Mouse (Mus musculus): ENCODE measurements around the gene Zfp423. TPM values are rescaled to one million over a fixed set of nuclear protein-coding genes. Genes with fewer than 3 reads are reported as not detected.

Gene Zfp423
- polyA plus RNA-seq, 1 experiment from 2014 or later = 7.0 TPM

DNA sequence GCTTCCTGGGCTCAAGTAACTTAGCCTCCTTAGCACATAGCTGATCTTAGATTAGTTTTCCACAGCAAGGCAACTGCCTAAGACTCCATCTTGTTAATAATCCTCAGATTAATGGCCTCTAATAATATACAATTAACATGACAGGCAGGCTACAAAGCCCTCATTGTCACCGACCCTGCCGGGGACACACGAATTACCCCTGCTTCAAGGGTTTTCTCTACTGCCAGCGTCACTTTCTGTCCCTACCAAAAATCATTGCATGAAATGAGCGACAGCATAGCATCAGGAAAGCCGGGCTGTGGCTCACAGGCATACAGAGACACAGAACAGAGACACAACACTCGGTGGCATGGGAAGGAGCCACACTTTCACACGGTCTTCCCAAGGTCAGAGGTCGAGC lies 262.3 kb downstream of the Zfp423 start:
- 66% methylated on average over 9 of the region's 9 CpGs for WGBS
- no peaks in the 10 kb centered on the region for H3K27me3 ChIP-seq (ENCODE audit: control insufficient read depth, insufficient read depth, low read length)
- no peak overlapping the region for H3K4me2 ChIP-seq (ENCODE audit: low read depth, low read length)
- H3K4me1 ChIP-seq (ENCODE audit: control insufficient read depth, insufficient read depth, low read length) = peaks cover 7% of the 10 kb centered on the region; the same call in 1 of the 2 replicates
- H3K27ac ChIP-seq (ENCODE audit: low read length) = no peak overlapping the region
- no peaks in the 10 kb centered on the region for H3K36me3 ChIP-seq (ENCODE audit: control insufficient read depth, insufficient read depth, low read length)
- H3K9me3 ChIP-seq (replicated peaks; ENCODE audit: control insufficient read depth, low read length) = no peaks in the 10 kb centered on the region
- ATAC-seq (ENCODE audit: insufficient read depth, low FRiP score) = no peak
- no peak overlapping the region for H3K4me3 ChIP-seq (replicated peaks; ENCODE audit: low read length)
- H3K9ac ChIP-seq (ENCODE audit: low read length) = no peak overlapping the region

DNA sequence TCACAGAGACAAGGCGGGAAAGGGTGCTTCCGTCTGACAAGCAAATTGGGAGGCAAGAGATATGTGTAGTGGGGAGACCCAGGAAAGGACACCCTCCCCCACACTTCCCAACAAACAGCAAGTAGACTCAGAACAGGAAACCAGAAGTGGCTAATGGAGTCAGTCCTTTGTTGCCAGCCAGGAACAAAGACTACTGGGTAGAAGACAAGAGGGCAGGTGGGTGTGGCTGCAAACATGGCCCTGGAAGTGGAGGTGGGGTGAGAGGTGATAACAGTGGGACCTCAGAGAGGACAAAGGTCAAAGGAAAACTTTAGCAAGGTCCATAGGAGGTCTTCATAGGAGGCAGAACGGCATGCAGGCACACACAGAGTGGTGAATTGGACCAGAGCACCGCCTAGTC lies 265.7 kb downstream of the Zfp423 start:
- no peak overlapping the region for H3K9ac ChIP-seq (ENCODE audit: low read length)
- WGBS = 67% methylated on average over 4 of the region's 4 CpGs
- H3K36me3 ChIP-seq (ENCODE audit: control insufficient read depth, insufficient read depth, low read length) = no peaks in the 10 kb centered on the region
- H3K27me3 ChIP-seq (ENCODE audit: control insufficient read depth, insufficient read depth, low read length) = no peaks in the 10 kb centered on the region
- no peak for ATAC-seq (ENCODE audit: insufficient read depth, low FRiP score)
- no peak overlapping the region for H3K4me2 ChIP-seq (ENCODE audit: low read depth, low read length)
- H3K4me1 ChIP-seq (ENCODE audit: control insufficient read depth, insufficient read depth, low read length) = peaks cover 9% of the 10 kb centered on the region; the same call in 1 of the 2 replicates
- H3K9me3 ChIP-seq (replicated peaks; ENCODE audit: control insufficient read depth, low read length) = no peaks in the 10 kb centered on the region
- no peak overlapping the region for H3K27ac ChIP-seq (ENCODE audit: low read length)
- H3K4me3 ChIP-seq (replicated peaks; ENCODE audit: low read length) = no peak overlapping the region

DNA sequence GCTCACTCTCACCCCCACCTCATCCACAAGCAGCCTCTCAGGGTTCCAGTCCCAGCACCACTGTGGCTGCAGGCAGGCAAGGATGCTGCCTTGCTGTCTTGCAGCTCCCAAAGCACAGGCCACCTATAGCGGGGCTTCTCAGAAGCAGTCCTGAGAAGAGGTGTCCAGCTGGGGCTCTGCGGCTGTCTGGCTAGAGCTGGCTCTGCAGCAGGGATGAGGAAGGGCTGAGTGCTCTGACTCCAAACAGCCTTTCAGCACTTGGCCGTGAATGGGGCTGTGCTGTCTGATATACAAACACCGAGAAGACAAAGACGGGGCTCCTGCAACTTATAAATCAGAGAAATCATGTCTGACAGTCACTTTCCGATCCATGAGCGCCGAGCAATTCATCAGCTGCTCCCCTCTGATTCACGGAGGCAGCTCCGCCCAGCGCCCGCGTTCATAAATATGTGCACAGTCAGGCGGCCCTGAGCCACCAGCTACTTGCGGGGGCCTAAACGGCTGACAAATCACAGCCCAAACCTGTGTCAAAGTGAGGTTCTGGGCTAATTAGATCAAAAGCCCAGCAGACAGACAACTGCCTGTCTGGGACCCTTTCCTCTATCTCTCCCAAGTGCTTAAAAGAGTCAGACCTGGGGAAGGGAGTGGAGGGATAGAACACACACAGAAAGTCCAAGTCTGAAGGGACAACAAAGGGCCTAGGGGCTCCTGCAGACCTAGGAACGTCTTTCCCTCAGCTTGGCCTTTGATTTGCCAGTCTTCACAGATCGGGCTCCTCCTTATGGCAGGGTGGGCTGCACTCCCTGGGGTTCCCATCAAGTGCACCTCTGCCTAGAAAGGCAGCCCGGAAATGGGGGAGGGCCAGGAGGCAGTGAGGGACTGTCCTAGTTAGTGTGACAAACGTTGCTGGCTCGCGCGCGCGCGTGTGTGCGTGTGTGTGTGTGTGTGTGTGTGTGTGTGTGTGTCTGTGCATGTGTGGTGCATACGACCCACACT lies 269.0 kb downstream of the Zfp423 start:
- no peak for ATAC-seq (ENCODE audit: insufficient read depth, low FRiP score)
- H3K4me1 ChIP-seq (ENCODE audit: control insufficient read depth, insufficient read depth, low read length) = peaks cover 14% of the 10 kb centered on the region; the same call in 1 of the 2 replicates
- H3K27me3 ChIP-seq (ENCODE audit: control insufficient read depth, insufficient read depth, low read length) = no peaks in the 10 kb centered on the region
- H3K27ac ChIP-seq (ENCODE audit: low read length) = no peak overlapping the region
- H3K36me3 ChIP-seq (ENCODE audit: control insufficient read depth, insufficient read depth, low read length) = no peaks in the 10 kb centered on the region
- H3K4me3 ChIP-seq (replicated peaks; ENCODE audit: low read length) = 0 out of 2 replicates have a peak overlapping the region, but pooled peaks have one; percentile 17
- no peaks in the 10 kb centered on the region for H3K9me3 ChIP-seq (replicated peaks; ENCODE audit: control insufficient read depth, low read length)
- H3K9ac ChIP-seq (ENCODE audit: low read length) = peak overlapping the region; percentile 54
- H3K4me2 ChIP-seq (ENCODE audit: low read depth, low read length) = peak overlapping the region; percentile 43; the same call in 1 of the 2 replicates
- WGBS = 14% methylated on average over 21 of the region's 28 CpGs

DNA sequence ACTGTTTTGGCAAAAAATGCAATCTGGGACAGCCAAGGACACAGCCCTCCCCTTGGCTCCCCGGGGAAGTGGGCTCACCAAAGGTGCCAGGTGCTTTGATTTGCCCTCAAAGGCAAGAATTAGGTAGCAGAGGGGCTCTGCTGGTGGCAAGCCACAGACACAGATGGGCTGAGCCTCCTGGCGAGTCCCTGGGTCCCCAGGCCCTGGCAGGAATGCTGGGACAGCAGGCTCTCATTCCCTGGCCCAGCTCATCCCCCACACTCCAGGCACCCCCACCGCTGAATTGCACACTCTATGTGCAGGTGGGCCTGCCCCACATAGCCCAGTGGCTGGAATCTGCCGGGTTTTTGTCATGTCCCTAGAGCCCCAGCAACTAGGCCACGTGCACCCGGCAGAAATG lies 270.2 kb downstream of the Zfp423 start:
- Histone ChIP-seq H3K27me3 (ENCODE audit: control insufficient read depth, insufficient read depth, low read length) (no peaks in the 10 kb centered on the region), H3K9ac (ENCODE audit: low read length) (no peak overlapping the region), H3K36me3 (ENCODE audit: control insufficient read depth, insufficient read depth, low read length) (no peaks in the 10 kb centered on the region), H3K27ac (ENCODE audit: low read length) (no peak overlapping the region), H3K4me2 (ENCODE audit: low read depth, low read length) (no peak overlapping the region), H3K9me3 (replicated peaks; ENCODE audit: control insufficient read depth, low read length) (no peaks in the 10 kb centered on the region), H3K4me3 (replicated peaks; ENCODE audit: low read length) (no peak overlapping the region), H3K4me1 (ENCODE audit: control insufficient read depth, insufficient read depth, low read length) (peaks cover 14% of the 10 kb centered on the region; the same call in 1 of the 2 replicates)
- ATAC-seq (ENCODE audit: insufficient read depth, low FRiP score) = no peak
- 72% methylated on average over 6 of the region's 6 CpGs for WGBS

DNA sequence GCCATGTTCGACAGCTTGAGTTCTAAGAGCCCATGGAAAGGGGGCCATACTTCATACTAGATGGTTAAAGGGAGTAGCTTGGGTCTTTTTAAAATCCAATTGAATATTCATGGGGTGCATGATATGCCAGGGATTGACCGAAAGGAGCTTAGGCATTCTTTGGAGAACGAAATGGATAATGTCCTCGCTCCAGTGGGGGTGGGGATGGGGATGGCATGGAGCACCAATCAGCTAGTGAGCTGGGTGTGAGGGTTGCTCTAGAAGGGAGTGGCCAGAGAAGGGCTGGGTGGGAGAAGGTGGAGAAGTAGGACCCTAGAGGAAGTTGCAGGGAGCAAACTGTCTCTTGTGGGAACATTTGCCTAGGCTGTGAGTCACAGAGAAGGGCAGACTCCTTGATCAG lies 271.0 kb downstream of the Zfp423 start:
- 68% methylated on average over 4 of the region's 4 CpGs for WGBS

DNA sequence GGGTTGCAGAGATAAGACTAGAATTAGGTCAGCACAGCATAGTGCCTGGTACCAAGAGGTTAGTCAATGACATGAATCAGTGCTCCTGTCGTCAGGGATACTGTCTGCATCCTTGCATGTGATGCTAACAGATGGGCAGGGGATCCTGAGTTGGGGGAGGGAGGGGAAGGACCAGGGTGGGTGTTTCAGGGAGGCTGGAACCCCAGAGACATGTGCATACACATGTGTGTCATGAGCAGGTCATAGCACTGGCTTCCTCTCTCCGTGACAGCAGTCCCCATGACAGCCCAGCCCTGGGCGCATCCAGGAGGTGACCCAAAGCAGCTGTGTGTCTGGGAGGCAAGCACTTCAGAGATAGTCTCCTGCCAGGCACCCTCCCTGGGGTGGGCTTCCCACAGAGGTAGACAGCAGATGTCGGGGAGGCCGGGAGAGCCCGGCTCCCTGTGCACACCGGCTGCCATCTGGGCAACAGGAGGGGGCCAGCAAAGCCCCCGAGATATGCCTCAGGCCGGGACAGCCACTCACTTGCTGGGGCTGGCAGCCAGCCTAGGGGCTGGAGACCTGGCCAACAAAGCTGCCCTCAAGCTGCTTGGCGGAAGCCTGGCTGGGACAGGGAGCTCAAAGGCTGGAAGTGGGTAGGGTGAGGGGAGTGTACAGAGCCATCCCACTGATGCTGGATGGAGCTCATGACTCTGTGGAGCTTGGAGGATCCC lies 272.3 kb downstream of the Zfp423 start:
- ATAC-seq (ENCODE audit: insufficient read depth, low FRiP score) = no peak
- Histone ChIP-seq H3K9me3 (replicated peaks; ENCODE audit: control insufficient read depth, low read length) (no peaks in the 10 kb centered on the region), H3K4me3 (replicated peaks; ENCODE audit: low read length) (no peak overlapping the region), H3K27me3 (ENCODE audit: control insufficient read depth, insufficient read depth, low read length) (no peaks in the 10 kb centered on the region), H3K4me2 (ENCODE audit: low read depth, low read length) (no peak overlapping the region), H3K27ac (ENCODE audit: low read length) (no peak overlapping the region), H3K36me3 (ENCODE audit: control insufficient read depth, insufficient read depth, low read length) (no peaks in the 10 kb centered on the region), H3K9ac (ENCODE audit: low read length) (no peak overlapping the region), H3K4me1 (ENCODE audit: control insufficient read depth, insufficient read depth, low read length) (peaks cover 14% of the 10 kb centered on the region; the same call in 1 of the 2 replicates)
- WGBS = 66% methylated on average over 10 of the region's 10 CpGs

More for the DNA sequence above, 271.0 kb downstream of the Zfp423 start:
- Histone ChIP-seq H3K27ac (ENCODE audit: low read length) (no peak overlapping the region), H3K9me3 (replicated peaks; ENCODE audit: control insufficient read depth, low read length) (no peaks in the 10 kb centered on the region), H3K4me2 (ENCODE audit: low read depth, low read length) (no peak overlapping the region), H3K36me3 (ENCODE audit: control insufficient read depth, insufficient read depth, low read length) (no peaks in the 10 kb centered on the region), H3K4me1 (ENCODE audit: control insufficient read depth, insufficient read depth, low read length) (peaks cover 14% of the 10 kb centered on the region; the same call in 1 of the 2 replicates), H3K9ac (ENCODE audit: low read length) (no peak overlapping the region), H3K4me3 (replicated peaks; ENCODE audit: low read length) (no peak overlapping the region), H3K27me3 (ENCODE audit: control insufficient read depth, insufficient read depth, low read length) (no peaks in the 10 kb centered on the region)
- no peak for ATAC-seq (ENCODE audit: insufficient read depth, low FRiP score)

DNA sequence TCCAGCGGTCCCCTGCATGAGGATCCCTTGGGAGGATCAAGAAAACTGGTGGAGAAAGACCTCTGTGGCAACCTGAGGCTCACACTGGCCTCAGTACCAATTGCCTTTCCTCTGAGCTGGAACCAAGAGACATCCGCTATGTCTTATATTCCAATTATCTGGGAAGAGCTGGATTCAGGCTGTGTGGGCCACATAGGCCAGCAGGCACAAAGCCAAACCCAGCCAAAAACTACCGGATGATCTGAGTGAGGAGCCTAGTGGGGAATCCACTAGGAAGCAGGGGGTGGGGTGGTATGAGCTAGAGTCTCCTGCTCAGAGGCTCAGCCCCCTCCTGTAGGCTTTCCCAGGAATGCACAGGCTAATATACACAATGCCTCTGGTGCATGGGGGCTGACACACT lies 273.4 kb downstream of the Zfp423 start:
- H3K4me3 ChIP-seq (replicated peaks; ENCODE audit: low read length) = no peak overlapping the region
- WGBS = 75% methylated on average over 3 of the region's 3 CpGs
- ATAC-seq (ENCODE audit: insufficient read depth, low FRiP score) = no peak

DNA sequence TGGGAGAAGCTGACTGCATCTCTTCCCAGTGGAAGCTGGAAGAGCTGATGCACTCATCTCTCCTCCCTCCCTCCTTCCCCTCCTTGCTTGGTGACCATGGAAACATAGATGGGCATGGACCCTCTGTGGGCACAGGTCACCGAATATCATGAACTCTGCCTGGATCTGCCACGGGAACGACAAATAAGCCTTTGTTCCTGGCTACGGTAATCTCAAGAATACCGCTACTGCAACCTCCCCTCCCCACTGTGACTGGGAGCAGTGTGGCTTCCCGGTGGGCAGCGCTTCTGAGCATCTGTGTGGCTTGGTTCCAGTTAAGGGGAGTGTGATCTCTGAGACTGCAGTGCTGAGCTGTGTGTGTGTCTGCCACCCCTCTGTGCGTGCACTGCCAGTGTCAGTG lies 274.0 kb downstream of the Zfp423 start:
- H3K4me1 ChIP-seq (ENCODE audit: control insufficient read depth, insufficient read depth, low read length) = peaks cover 10% of the 10 kb centered on the region; the same call in 1 of the 2 replicates
- H3K4me3 ChIP-seq (replicated peaks; ENCODE audit: low read length) = no peak overlapping the region
- no peak overlapping the region for H3K9ac ChIP-seq (ENCODE audit: low read length)
- ATAC-seq (ENCODE audit: insufficient read depth, low FRiP score) = no peak
- H3K27ac ChIP-seq (ENCODE audit: low read length) = no peak overlapping the region
- WGBS = 63% methylated on average over 8 of the region's 8 CpGs
- H3K9me3 ChIP-seq (replicated peaks; ENCODE audit: control insufficient read depth, low read length) = no peaks in the 10 kb centered on the region
- no peaks in the 10 kb centered on the region for H3K36me3 ChIP-seq (ENCODE audit: control insufficient read depth, insufficient read depth, low read length)
- no peak overlapping the region for H3K4me2 ChIP-seq (ENCODE audit: low read depth, low read length)
- no peaks in the 10 kb centered on the region for H3K27me3 ChIP-seq (ENCODE audit: control insufficient read depth, insufficient read depth, low read length)

More for the DNA sequence above, 273.4 kb downstream of the Zfp423 start:
- Histone ChIP-seq H3K27ac (ENCODE audit: low read length) (no peak overlapping the region), H3K4me2 (ENCODE audit: low read depth, low read length) (no peak overlapping the region), H3K27me3 (ENCODE audit: control insufficient read depth, insufficient read depth, low read length) (no peaks in the 10 kb centered on the region), H3K4me1 (ENCODE audit: control insufficient read depth, insufficient read depth, low read length) (peaks cover 14% of the 10 kb centered on the region; the same call in 1 of the 2 replicates), H3K9ac (ENCODE audit: low read length) (no peak overlapping the region), H3K9me3 (replicated peaks; ENCODE audit: control insufficient read depth, low read length) (no peaks in the 10 kb centered on the region), H3K36me3 (ENCODE audit: control insufficient read depth, insufficient read depth, low read length) (no peaks in the 10 kb centered on the region)

DNA sequence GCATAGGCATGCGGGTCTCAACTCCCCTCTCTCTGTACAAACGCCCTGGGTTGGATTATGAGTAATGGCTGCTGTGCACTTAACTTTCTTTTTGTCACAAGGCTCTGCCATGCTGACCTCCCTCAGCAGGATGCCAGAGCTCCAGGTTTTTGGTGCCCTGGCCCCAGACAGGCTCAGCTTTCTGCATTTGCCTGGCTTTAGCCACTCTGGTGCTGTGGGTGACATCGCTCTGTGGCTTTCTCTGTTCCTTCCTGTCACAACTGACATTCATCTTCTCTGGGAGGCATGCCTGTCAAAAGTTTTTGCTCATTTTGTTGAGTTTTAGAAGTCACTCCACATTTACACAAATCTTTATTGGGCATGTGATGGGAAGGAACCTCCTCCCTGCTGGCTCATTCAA lies 277.3 kb downstream of the Zfp423 start:
- H3K4me1 ChIP-seq (ENCODE audit: control insufficient read depth, insufficient read depth, low read length) = 0 out of 2 replicates have a peak, but pooled peaks cover 6% of the 10 kb centered on the region
- 82% methylated on average over 3 of the region's 3 CpGs for WGBS
- no peaks in the 10 kb centered on the region for H3K36me3 ChIP-seq (ENCODE audit: control insufficient read depth, insufficient read depth, low read length)
- no peaks in the 10 kb centered on the region for H3K9me3 ChIP-seq (replicated peaks; ENCODE audit: control insufficient read depth, low read length)
- H3K9ac ChIP-seq (ENCODE audit: low read length) = no peak overlapping the region
- H3K27me3 ChIP-seq (ENCODE audit: control insufficient read depth, insufficient read depth, low read length) = no peaks in the 10 kb centered on the region
- H3K27ac ChIP-seq (ENCODE audit: low read length) = no peak overlapping the region
- no peak overlapping the region for H3K4me3 ChIP-seq (replicated peaks; ENCODE audit: low read length)
- ATAC-seq (ENCODE audit: insufficient read depth, low FRiP score) = no peak
- no peak overlapping the region for H3K4me2 ChIP-seq (ENCODE audit: low read depth, low read length)
